ENCODE assay signal across 22 mouse cellular contexts in genomic region chr4:80839317-80839716, GRCm38 (mm10). TPM values are rescaled to one million over a fixed set of nuclear protein-coding genes. Genes with fewer than 3 reads are reported as not detected.
"Had no signal": no experiment of that assay in that cellular context is flagged by ENCODE, and none has a peak within 500 bp of the region (broad histone marks: within the 10 kb centered on the region; RNA-seq: fewer than 3 reads in every experiment).

No protein-coding gene starts in this region.

- H3K4me3 ChIP-seq: lung, embryonic 15.5 days; megakaryocyte, embryonic 14.5 days; midbrain, embryonic 13.5 days; midbrain, embryonic 15.5 days; neural tube, embryonic 12.5 days; stomach, embryonic 15.5 days had no signal

- H3K36me3 ChIP-seq: lung, embryonic 15.5 days; midbrain, embryonic 13.5 days; midbrain, embryonic 15.5 days; neural tube, embryonic 12.5 days; stomach, embryonic 15.5 days had no signal

- H3K27me3 ChIP-seq: lung, embryonic 15.5 days; megakaryocyte, embryonic 14.5 days; midbrain, embryonic 13.5 days; midbrain, embryonic 15.5 days; neural tube, embryonic 12.5 days; stomach, embryonic 15.5 days had no signal

- DNase-seq: liver, postnatal 0 days; lung, adult 2 months; lung, postnatal 14 days; lung, postnatal 36 days; right cerebral cortex, postnatal 14 days; thymus, adult 2 months; thymus, postnatal 36 days had no signal

- H3K4me1 ChIP-seq: lung, embryonic 15.5 days; megakaryocyte, embryonic 14.5 days; midbrain, embryonic 13.5 days; midbrain, embryonic 15.5 days; neural tube, embryonic 12.5 days; stomach, embryonic 15.5 days had no signal

- H3K4me2 ChIP-seq: lung, embryonic 15.5 days; midbrain, embryonic 11.5 days; midbrain, embryonic 13.5 days; midbrain, embryonic 15.5 days; neural tube, embryonic 12.5 days; stomach, embryonic 15.5 days had no signal

- H3K27ac ChIP-seq: lung, embryonic 15.5 days; macrophage; midbrain, embryonic 13.5 days; midbrain, embryonic 15.5 days; neural tube, embryonic 12.5 days; stomach, embryonic 15.5 days; stomach, postnatal 0 days had no signal

- ATAC-seq: liver, postnatal 0 days; lung, postnatal 0 days; midbrain, embryonic 13.5 days; midbrain, embryonic 15.5 days had no signal

- H3K9me3 ChIP-seq: lung, embryonic 15.5 days; midbrain, embryonic 13.5 days; midbrain, embryonic 15.5 days; neural tube, embryonic 12.5 days; stomach, embryonic 15.5 days had no signal

- H3K9ac ChIP-seq: liver, postnatal 0 days; lung, embryonic 15.5 days; midbrain, embryonic 13.5 days; midbrain, embryonic 15.5 days; neural tube, embryonic 12.5 days; stomach, embryonic 15.5 days had no signal

RNA-seq across cellular contexts. Expression of gene Tyrp1, which starts 5.4 kb away (rescaled TPM):
- total RNA-seq: megakaryocyte progenitor cell, adult 5-6 weeks; monocyte, adult 5-6 weeks; neutrophil, adult 5-6 weeks had no signal
- polyA plus RNA-seq: liver, postnatal 0 days; lung, adult 2 months; lung, embryonic 15.5 days; lung, postnatal 0 days; macrophage; neural tube, embryonic 12.5 days; neural tube, embryonic 14.5 days; stomach, embryonic 15.5 days; stomach, postnatal 0 days; testis, adult 2 months had no signal
